Mouse (Mus musculus): ENCODE results near the gene Pced1b.
A peak's percentile ranks its signal among the peaks of the same experiment; 100 is the strongest.

Gene Pced1b

GRCm38 (mm10) chr15:97396586-97397299 is 149.8 kb downstream of the Pced1b start:
- no peak for DNase-seq (ENCODE audit: low spot score in 2 of 2)

GRCm38 (mm10) chr15:97397793-97398192 is 150.9 kb downstream of the Pced1b start:
- DNase-seq (ENCODE audit: low spot score in 2 of 2), result no peak

- no peak for DNase-seq (ENCODE audit: low spot score in 2 of 2)
These were observed 154.0 kb downstream of the Pced1b start for GRCm38 (mm10) chr15:97400866-97401265.

DNA sequence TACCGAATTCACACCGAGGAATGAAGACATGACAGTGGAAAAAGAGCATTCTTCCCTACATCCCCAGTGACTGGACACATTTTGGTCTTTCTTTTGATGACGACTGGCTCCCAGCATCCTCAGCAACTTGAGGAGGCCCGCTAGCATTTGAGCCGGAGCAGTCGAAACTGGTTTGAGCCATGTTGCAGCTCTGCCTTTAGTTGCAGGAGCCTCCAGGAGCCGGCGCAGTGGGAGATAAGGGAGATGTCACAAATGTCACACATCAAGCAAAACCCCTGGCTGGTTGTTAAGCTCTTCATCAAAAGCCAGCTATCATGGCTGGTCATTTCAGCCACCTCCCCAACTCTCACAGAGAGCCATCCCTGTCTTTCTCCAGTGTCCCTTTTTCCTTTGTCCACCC is 157.6 kb downstream of the Pced1b start:
- DNase-seq (ENCODE audit: low spot score in 2 of 2), result no peak

GRCm38 (mm10) chr15:97404998-97405397 is 158.1 kb downstream of the Pced1b start:
- DNase-seq (ENCODE audit: low spot score in 2 of 2), result no peak

DNA sequence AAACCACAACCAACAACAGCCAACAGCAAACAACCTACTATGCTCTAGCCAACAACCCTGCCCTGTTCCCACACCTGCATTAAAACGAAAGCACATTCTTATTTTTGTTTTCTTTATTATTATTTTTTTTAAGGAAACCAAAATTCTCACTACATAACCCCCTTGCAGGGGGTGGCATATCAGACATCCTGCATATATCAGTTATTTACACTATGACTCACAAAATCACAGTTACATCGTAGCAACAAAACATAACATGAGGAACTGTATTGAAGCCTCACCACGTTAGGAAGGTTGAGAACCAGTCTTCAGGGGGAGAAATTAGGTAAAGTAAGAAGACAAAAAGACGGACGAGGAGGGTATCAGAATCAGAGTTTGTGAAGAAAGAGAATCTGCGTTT is 159.2 kb downstream of the Pced1b start:
- no peak for DNase-seq (ENCODE audit: low spot score in 2 of 2)

DNA sequence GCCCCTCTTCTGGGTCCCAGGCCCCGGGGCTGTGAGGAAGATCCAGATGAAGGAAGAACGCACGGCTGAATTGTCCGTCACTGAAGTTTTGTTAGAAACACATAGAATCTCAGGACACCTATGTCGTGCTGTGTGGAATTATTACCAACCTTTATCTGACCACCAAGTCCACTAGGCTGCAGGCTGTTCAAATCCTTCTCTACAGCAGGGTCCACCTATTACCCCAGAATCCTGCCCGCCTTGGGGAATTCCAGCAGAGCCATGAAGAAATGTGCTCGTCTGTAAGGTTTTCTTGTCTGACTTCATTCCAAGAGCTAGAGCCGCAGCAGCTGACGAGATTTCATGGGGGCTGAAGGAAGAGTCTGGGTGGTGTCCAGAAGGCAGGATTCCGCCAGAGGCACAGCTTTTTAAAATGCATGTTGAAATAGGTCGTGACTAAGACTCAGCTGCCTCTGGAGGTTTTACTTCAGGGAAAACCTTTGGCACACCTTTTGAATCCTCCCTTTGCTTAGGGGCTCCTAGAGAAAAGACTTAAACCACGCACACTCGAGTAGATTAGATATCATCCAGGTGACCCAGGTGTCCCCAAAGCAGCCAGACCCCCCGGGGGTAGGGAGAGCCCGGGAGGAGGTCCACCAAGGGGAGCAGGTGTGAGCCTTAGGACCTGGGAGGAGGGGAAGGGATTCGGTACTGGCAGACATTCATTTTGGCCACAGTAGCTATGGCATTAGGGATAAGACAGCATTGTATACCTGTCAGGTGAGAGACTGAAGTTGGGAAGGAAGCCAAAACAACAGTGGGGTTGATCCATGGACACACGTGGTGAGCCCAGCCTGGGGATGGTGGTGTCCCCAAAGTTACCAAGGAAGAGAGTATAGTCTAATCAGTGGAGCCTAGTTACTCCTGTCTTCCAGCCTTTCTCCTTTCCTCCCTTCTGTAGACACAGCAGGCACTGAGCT is 160.9 kb downstream of the Pced1b start:
- DNase-seq (ENCODE audit: low spot score in 2 of 2), result no peak

DNA sequence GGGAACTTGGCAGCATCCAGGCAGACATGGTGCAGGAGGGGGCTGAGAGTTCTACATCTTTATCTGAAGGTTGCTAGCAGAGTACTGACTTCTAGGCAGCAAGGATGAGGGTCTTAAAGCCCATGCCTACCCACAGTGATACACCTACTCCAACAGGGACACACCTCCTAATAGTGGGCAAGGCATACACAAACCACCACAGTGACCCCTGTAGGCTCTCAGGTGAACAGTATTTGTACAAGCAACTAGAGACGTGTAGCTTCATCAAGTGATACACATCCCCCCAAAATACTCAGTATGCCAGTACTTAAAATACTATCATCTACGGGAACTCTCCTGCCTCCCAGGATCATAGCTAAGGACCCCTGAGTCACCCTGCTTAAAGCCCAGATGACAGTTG is 164.2 kb downstream of the Pced1b start:
- DNase-seq (ENCODE audit: low spot score in 2 of 2), result no peak

DNA sequence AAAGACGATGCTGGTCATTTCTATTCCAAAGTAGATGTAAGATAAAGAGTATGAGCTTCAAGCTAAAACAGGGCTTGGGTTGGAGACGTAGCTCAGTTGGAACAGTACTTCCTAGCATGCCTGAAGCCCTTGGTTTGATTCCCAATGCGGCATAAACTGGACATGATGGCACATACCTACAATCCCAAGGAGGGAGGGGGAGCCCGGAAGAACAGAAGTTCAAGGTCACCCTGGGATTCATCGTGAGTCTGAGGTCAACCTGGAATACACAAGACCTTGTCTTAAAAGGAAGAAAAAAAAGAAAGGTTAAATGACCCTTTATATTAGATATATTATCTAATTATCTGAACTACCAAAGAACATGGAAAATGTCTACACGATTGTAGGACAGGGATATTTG is 164.8 kb downstream of the Pced1b start:
- no peak for DNase-seq (ENCODE audit: low spot score in 2 of 2)

- no peak for DNase-seq (ENCODE audit: low spot score in 2 of 2)
These were observed 165.4 kb downstream of the Pced1b start for GRCm38 (mm10) chr15:97412308-97412707.

GRCm38 (mm10) chr15:97412861-97413260 is 166.0 kb downstream of the Pced1b start:
- DNase-seq (ENCODE audit: low spot score in 2 of 2), result no peak

DNA sequence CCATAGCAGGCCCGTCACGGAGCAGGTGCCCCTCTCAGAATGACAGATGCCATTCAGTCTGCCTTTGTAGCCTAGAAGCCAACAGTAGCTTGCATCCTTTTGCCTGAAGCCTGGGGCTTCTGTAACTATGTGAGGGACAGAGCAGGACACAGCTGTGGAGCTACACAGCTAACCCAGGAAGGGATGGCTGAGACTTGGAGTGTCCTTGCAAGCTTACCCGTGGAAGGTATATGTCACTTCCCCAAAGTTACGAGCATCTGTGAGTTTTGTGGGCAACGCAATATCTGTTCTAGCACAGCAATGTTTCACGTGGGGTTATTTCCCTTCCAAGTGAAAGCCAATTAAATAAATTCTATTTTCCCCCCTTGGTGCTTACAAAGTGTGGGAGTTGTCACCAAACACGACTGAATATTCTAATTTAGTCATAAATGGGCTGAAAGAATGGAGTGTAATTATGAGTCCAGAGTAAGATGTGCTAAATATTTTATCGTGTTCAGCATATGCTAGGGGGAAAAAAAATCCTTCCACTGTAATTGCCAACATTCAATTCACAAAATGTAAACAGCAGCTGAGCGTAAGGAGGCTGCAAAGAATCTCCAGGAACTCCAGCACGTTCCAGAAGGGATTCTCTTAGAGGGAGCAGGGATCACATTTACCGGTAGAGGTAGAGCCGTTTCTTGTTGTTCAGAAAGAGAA is 168.0 kb downstream of the Pced1b start:
- DNase-seq (ENCODE audit: low spot score in 2 of 2), result no peak

- no peak for DNase-seq (ENCODE audit: low spot score in 2 of 2)
These were observed 168.6 kb downstream of the Pced1b start for GRCm38 (mm10) chr15:97415426-97415946.

- no peak for DNase-seq (ENCODE audit: low spot score in 2 of 2)
These were observed 173.4 kb downstream of the Pced1b start for GRCm38 (mm10) chr15:97420292-97420691.

- DNase-seq (ENCODE audit: low spot score in 2 of 2), result no peak
These were observed 174.6 kb downstream of the Pced1b start for GRCm38 (mm10) chr15:97421533-97421932.

DNA sequence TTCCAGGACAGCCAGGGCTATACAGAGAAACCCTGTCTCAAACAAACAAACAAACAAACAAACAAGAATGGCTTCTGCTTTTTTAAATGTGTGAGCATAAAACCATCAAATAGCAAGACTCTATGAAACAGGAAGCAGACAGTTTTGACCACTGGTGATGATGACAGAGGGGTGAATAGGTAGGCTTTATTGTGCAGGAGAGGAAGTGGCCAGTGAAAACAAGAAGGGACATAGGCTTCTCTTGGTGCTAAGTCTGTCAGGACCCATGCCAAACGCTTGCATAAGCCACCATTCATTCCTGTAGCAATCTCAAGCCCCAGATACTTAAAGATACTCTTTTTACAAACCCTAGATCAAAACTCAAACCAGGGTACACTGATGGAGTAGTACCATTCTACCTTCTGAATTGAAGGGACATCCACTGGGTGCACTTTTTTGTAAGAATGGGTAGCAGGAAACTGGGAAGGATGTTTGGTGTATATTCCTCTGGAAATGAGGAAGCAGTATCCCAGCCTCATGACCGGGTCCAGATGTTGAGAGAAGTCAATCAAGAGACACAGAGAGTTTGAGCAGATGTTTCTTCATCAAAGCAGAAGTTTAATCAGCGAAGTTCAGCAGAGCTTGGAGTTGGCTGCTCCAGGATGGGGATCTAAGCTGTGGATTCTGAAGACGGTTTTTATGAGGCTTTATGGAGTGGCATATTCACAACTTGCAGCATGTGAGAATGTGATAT is 175.5 kb downstream of the Pced1b start:
- DNase-seq (ENCODE audit: low spot score in 2 of 2), result no peak

DNA sequence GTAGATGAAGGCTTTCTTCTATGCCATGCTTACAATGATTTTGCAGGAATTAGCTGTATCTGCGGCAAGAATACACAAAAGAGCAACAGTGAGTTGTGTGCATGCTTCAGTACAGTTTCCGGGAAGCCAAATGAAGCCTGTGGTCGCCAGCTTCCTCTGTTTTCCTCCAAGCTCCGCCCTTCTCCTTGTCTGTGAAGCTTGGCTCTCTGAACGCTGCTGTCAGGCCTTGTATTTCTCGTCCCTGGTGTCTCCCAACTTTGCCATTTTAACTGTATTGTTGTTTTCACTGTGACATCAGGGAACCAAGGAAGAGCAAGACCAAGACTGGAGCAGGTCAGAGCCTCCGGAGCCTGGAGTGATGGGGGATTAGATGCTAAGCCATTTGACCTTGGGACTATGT is 177.5 kb downstream of the Pced1b start:
- DNase-seq (ENCODE audit: low spot score in 2 of 2), result peak; percentile 67 to 71

DNA sequence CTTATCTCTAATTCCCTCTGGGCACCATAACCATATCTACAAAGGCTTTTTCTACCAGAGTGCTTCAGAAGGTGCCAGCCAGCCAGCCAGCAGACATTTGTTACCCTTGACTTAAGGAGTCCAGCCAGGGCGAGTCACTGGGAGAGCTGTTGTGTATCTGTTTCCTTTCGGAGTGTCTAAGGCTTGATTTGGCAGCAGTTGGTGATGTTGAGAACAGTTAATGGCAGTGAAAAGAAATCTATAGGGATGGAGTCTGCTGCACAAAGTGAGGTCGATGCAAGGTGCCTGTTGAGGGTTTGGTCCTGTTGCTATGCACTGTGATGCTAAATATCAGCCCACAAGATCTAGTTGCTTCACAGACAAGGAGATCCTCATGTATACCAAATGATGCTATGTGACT is 178.1 kb downstream of the Pced1b start:
- no peak for DNase-seq (ENCODE audit: low spot score in 2 of 2)

- no peak for DNase-seq (ENCODE audit: low spot score in 2 of 2)
These were observed 182.4 kb downstream of the Pced1b start for GRCm38 (mm10) chr15:97429201-97429900.

DNA sequence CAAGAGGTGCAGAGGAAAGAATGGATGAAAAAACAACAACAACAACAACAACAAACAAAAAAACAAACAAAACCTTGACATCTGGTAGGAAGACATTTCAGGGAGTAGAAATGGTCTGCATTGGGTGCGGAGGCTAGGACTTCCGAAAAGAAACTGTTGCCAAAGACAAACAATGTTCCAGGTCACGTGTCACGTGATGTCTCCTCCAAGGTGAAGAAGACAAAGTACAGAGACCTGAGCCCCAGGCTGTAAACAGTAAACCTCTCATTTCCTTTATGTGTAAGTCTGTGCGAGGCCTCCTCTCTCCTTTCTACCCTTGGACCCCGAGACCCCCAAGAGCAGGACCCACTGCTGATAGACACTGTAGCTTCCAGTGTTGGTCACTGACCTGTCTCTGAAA is 184.6 kb downstream of the Pced1b start:
- no peak for DNase-seq (ENCODE audit: low spot score in 2 of 2)

DNA sequence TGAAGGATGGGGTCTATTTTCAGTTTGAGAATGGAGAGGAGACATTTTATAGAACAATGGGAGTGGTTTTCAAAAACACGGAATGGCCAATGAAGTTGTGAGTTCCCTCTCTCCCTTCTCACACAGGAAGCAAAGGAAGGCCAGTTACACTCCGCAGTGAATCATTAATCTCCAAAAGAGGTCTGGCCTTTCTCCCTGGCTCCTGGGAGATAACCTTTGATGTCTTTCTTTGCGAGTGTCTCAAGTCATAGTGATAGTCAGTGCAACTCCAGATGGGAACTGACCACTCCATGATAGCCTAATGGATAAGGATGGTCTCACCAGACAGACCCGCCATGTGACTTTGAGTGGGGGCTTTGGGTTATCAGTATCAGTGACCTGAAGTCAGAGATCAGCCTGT is 185.3 kb downstream of the Pced1b start:
- no peak for DNase-seq (ENCODE audit: low spot score in 2 of 2)

All from spleen, postnatal 36 days (tissue).